Mouse (Mus musculus): ENCODE measurements around the gene Znfx1. TPM values are rescaled to one million over a fixed set of nuclear protein-coding genes. Genes with fewer than 3 reads are reported as not detected.
A peak's percentile ranks its signal among the peaks of the same experiment; 100 is the strongest.
"Not testable (repeated sequence)": the region's sequence is repeated elsewhere in the genome, so short reads cannot be mapped to it uniquely, and the experiment has no call there.

The Znfx1 gene
- polyA plus RNA-seq, 1 experiment from 2014 or later, result 4.3 TPM

- 0 out of 2 replicates have a peak, but pooled peaks have one; percentile 29 for ATAC-seq (ENCODE audit: low FRiP score, low TSS enrichment)
- DNase-seq (ENCODE audit: low spot score), result no peak
- Histone ChIP-seq H3K4me3 (ENCODE audit: low read depth, low read length) (no peak overlapping the region), H3K4me1 (replicated peaks; ENCODE audit: control insufficient read depth, insufficient read depth) (no peaks in the 10 kb centered on the region), H3K27ac (replicated peaks) (no peak overlapping the region), H3K36me3 (ENCODE audit: control insufficient read depth, insufficient read depth, low read length) (peaks cover 57% of the 10 kb centered on the region), H3K4me2 (replicated peaks; ENCODE audit: low read depth) (no peak overlapping the region), H3K9ac (ENCODE audit: low read length) (no peak overlapping the region), H3K9me3 (ENCODE audit: control insufficient read depth, low read length) (no peaks in the 10 kb centered on the region), H3K27me3 (ENCODE audit: control insufficient read depth, insufficient read depth, low read length) (no peaks in the 10 kb centered on the region)
- 91% methylated on average over 7 of the region's 7 CpGs for WGBS
- TF ChIP-seq EP300 (optimal IDR thresholded peaks at IDR 0.05) (no peak), CTCF (IDR thresholded peaks at IDR 0.05; ENCODE audit: low read depth) (no peak)
Measured at GRCm38 (mm10) chr2:167028553-167028952, 34.3 kb downstream of the Znfx1 start.

DNA sequence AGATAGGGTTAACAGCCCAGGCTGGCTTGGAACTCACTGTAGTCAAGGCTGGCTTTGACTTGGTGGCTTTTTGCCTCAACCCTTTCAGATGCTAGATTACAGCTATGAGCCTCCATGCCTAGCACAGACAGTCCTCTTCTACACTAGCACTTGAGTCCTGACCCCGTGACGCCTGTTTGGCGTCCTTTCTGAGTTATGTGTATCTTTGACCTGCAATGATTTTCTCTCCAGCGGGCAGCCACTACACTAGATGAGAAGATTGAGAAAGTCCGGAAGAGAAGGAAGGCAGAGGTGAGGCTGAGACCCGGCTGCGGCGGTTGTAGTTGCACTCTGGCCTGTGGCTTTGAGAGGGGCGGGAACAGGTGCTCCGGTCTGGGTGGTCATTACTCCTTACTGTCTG lies 43.4 kb downstream of the Znfx1 start:
- Histone ChIP-seq H3K4me2 (replicated peaks; ENCODE audit: low read depth) (no peak overlapping the region), H3K9me3 (ENCODE audit: control insufficient read depth, low read length) (no peaks in the 10 kb centered on the region), H3K27me3 (ENCODE audit: control insufficient read depth, insufficient read depth, low read length) (no peaks in the 10 kb centered on the region), H3K27ac (replicated peaks) (no peak overlapping the region), H3K36me3 (ENCODE audit: control insufficient read depth, insufficient read depth, low read length) (peaks cover 35% of the 10 kb centered on the region), H3K4me3 (ENCODE audit: low read depth, low read length) (no peak overlapping the region), H3K4me1 (replicated peaks; ENCODE audit: control insufficient read depth, insufficient read depth) (no peaks in the 10 kb centered on the region; the same call in 1 of the 2 replicates), H3K9ac (ENCODE audit: low read length) (no peak overlapping the region)
- WGBS, result 82% methylated on average over 10 of the region's 10 CpGs
- ATAC-seq (ENCODE audit: low FRiP score, low TSS enrichment), result no peak
- TF ChIP-seq CTCF (IDR thresholded peaks at IDR 0.05; ENCODE audit: low read depth), result no peak
- TF ChIP-seq EP300 (optimal IDR thresholded peaks at IDR 0.05), result no peak
- DNase-seq (ENCODE audit: low spot score), result no peak

GRCm38 (mm10) chr2:167015382-167015718 lies 47.5 kb downstream of the Znfx1 start:
- no peak for DNase-seq (ENCODE audit: low spot score)
- Histone ChIP-seq H3K9ac (ENCODE audit: low read length) (peak overlapping the region; percentile 72), H3K27ac (replicated peaks) (peak overlapping the region; percentile 87), H3K4me2 (replicated peaks; ENCODE audit: low read depth) (peak overlapping the region; percentile 68), H3K27me3 (ENCODE audit: control insufficient read depth, insufficient read depth, low read length) (no peaks in the 10 kb centered on the region), H3K9me3 (ENCODE audit: control insufficient read depth, low read length) (no peaks in the 10 kb centered on the region), H3K36me3 (ENCODE audit: control insufficient read depth, insufficient read depth, low read length) (peaks cover 11% of the 10 kb centered on the region), H3K4me1 (replicated peaks; ENCODE audit: control insufficient read depth, insufficient read depth) (no peaks in the 10 kb centered on the region; the same call in 1 of the 2 replicates), H3K4me3 (ENCODE audit: low read depth, low read length) (peak overlapping the region; percentile 78)
- under 1% methylated on average over 21 of the region's 21 CpGs for WGBS
- TF ChIP-seq EP300 (optimal IDR thresholded peaks at IDR 0.05) (no peak), CTCF (IDR thresholded peaks at IDR 0.05; ENCODE audit: low read depth) (no peak)
- peak; percentile 69 for ATAC-seq (ENCODE audit: low FRiP score, low TSS enrichment)

DNA sequence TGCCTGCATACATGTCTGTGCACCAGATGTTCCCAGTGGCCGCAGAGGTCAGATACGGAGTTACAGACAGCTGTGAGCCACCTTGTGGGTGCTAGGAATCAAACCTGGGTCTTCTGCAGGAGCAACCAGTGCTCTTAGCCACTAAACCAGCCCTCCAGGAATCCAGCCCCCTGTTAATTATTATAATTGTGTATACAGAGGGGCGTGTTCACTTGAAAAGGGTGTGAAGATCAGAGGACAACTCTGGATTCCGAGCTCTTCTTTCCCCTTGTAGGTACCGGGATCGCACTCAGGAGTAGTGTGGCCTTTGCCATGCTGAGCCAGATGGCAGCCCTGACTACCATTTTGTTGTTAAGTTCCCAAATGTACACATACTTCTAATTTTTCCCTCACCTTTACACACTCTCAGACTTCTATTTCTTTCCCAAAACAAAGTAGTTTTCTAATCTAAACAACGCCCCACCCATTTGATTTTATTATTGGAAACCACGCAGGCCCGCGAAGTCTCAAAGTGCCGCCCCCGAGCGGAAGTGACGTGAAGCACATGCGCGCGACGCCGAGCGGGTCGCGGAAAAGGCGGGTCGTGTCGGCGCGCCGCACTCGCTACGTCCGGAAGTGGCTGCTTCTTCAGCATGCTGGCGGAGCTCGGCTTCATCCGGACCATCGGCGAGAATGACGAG lies 48.0 kb downstream of the Znfx1 start, which contains the start of gene Ddx27:
Ddx27 (plus strand) TSS at position 492 of the 680 bp plus-strand sequence.
- H3K27ac ChIP-seq (replicated peaks), result peak within 1 kb of the TSS; percentile 87
- no peaks in the 10 kb centered on the region for H3K9me3 ChIP-seq (ENCODE audit: control insufficient read depth, low read length)
- DNase-seq (ENCODE audit: low spot score) (peak; percentile 94), ATAC-seq (ENCODE audit: low FRiP score, low TSS enrichment) (peak; percentile 89)
- H3K4me3 ChIP-seq (ENCODE audit: low read depth, low read length), result peak within 1 kb of the TSS; percentile 78
- peaks cover 6% of the 10 kb centered on the region for H3K36me3 ChIP-seq (ENCODE audit: control insufficient read depth, insufficient read depth, low read length)
- 1% methylated on average over 37 of the region's 37 CpGs for WGBS
- no peak; the same call in 1 of the 2 replicates for TF ChIP-seq CTCF (IDR thresholded peaks at IDR 0.05; ENCODE audit: low read depth)
- TF ChIP-seq EP300 (optimal IDR thresholded peaks at IDR 0.05), result no peak
- H3K9ac ChIP-seq (ENCODE audit: low read length), result peak within 1 kb of the TSS; percentile 72
- no peaks in the 10 kb centered on the region; the same call in 1 of the 2 replicates for H3K4me1 ChIP-seq (replicated peaks; ENCODE audit: control insufficient read depth, insufficient read depth)
- peak within 1 kb of the TSS; percentile 68 for H3K4me2 ChIP-seq (replicated peaks; ENCODE audit: low read depth)
- H3K27me3 ChIP-seq (ENCODE audit: control insufficient read depth, insufficient read depth, low read length), result no peaks in the 10 kb centered on the region

DNA sequence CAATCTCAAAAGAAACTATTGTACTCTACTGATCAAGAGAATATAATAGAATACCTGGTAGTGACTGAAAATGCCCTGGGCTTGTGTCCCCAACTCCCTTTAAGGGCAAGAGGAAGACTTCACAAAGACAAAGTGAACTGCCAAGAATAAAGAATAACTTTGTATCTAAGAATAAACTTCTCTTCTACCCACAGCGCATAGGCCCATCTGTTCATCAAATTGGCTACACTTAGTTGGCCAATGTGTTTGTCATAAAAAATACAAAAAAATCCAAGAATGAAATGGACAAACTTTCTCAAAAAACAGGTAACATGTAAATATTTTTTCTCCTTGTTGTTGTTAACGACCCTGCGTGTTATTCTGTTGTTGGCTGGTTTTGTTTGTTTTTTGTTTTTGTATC lies 52.3 kb downstream of the Znfx1 start:
- H3K27ac ChIP-seq (replicated peaks), result no peak overlapping the region
- no peak for ATAC-seq (ENCODE audit: low FRiP score, low TSS enrichment)

GRCm38 (mm10) chr2:167009483-167009882 lies 53.3 kb downstream of the Znfx1 start:
- Histone ChIP-seq H3K27ac (replicated peaks) (no peak overlapping the region), H3K36me3 (ENCODE audit: control insufficient read depth, insufficient read depth, low read length) (no peaks in the 10 kb centered on the region), H3K4me1 (replicated peaks; ENCODE audit: control insufficient read depth, insufficient read depth) (no peaks in the 10 kb centered on the region), H3K9me3 (ENCODE audit: control insufficient read depth, low read length) (no peaks in the 10 kb centered on the region), H3K9ac (ENCODE audit: low read length) (no peak overlapping the region), H3K4me2 (replicated peaks; ENCODE audit: low read depth) (no peak overlapping the region), H3K4me3 (ENCODE audit: low read depth, low read length) (no peak overlapping the region), H3K27me3 (ENCODE audit: control insufficient read depth, insufficient read depth, low read length) (no peaks in the 10 kb centered on the region)
- DNase-seq (ENCODE audit: low spot score) (no peak), ATAC-seq (ENCODE audit: low FRiP score, low TSS enrichment) (no peak)
- TF ChIP-seq CTCF (IDR thresholded peaks at IDR 0.05; ENCODE audit: low read depth) (no peak), EP300 (optimal IDR thresholded peaks at IDR 0.05) (no peak)
- WGBS, result 63% methylated on average over 4 of the region's 4 CpGs

More for the DNA sequence above, 52.3 kb downstream of the Znfx1 start:
- DNase-seq (ENCODE audit: low spot score), result no peak
- H3K9me3 ChIP-seq (ENCODE audit: control insufficient read depth, low read length), result no peaks in the 10 kb centered on the region
- WGBS, result 84% methylated on average over 3 of the region's 3 CpGs
- no peak overlapping the region for H3K4me3 ChIP-seq (ENCODE audit: low read depth, low read length)
- TF ChIP-seq CTCF (IDR thresholded peaks at IDR 0.05; ENCODE audit: low read depth) (no peak), EP300 (optimal IDR thresholded peaks at IDR 0.05) (no peak)
- H3K9ac ChIP-seq (ENCODE audit: low read length), result no peak overlapping the region
- H3K4me1 ChIP-seq (replicated peaks; ENCODE audit: control insufficient read depth, insufficient read depth), result no peaks in the 10 kb centered on the region
- H3K27me3 ChIP-seq (ENCODE audit: control insufficient read depth, insufficient read depth, low read length), result no peaks in the 10 kb centered on the region
- no peak overlapping the region for H3K4me2 ChIP-seq (replicated peaks; ENCODE audit: low read depth)
- no peaks in the 10 kb centered on the region for H3K36me3 ChIP-seq (ENCODE audit: control insufficient read depth, insufficient read depth, low read length)

- not testable (repeated sequence) for H3K4me1 ChIP-seq (replicated peaks; ENCODE audit: control insufficient read depth, insufficient read depth); H3K9me3 ChIP-seq (ENCODE audit: control insufficient read depth, low read length)
- 69% methylated on average over 4 of the region's 4 CpGs for WGBS
Measured at GRCm38 (mm10) chr2:167007565-167007964, 55.2 kb downstream of the Znfx1 start.

More at GRCm38 (mm10) chr2:167007565-167007964, 55.2 kb downstream of the Znfx1 start:
- not testable (repeated sequence) for H3K36me3 ChIP-seq (ENCODE audit: control insufficient read depth, insufficient read depth, low read length); DNase-seq (ENCODE audit: low spot score); H3K27me3 ChIP-seq (ENCODE audit: control insufficient read depth, insufficient read depth, low read length); H3K27ac ChIP-seq (replicated peaks); ATAC-seq (ENCODE audit: low FRiP score, low TSS enrichment); H3K4me2 ChIP-seq (replicated peaks; ENCODE audit: low read depth); H3K9ac ChIP-seq (ENCODE audit: low read length); H3K4me3 ChIP-seq (ENCODE audit: low read depth, low read length)

Measured in stomach, postnatal 0 days (tissue).